ENCODE assay signal across 17 mouse cellular contexts in the genomic region with DNA sequence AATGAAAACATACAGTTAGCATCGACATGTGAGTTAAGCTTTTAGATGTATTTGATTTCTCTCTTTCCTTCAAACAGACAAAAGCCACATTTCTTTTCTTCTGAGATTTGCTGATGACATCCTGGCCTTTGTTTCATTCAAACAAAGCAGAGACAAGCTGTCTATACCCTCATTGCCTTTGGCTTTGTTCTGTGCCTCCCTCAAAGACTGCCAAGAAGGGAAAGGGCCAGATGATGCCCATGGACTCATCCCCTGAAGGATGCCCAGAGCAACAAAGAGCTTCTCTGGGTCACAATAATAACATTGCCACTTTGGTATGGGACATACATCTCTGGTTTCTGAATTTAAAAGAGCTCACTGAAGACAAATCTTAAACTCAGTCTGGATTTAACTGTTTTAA.
DNase-seq lines count a peak whose midpoint lies in the region; ATAC-seq and TF ChIP-seq lines count a peak whose summit lies in the region.
"Had no signal": no experiment of that assay in that cellular context is flagged by ENCODE, and none has a peak within 500 bp of the region (broad histone marks: within the 10 kb centered on the region; RNA-seq: fewer than 3 reads in every experiment).

No protein-coding gene starts in this region.

- no peak for ATAC-seq in midbrain, postnatal 0 days (ENCODE audit: low FRiP score)
- ATAC-seq in midbrain, embryonic 15.5 days (replicated peaks), result no peak; the same call in 1 of the 2 replicates
- ATAC-seq in megakaryocyte, adult 5-6 weeks (ENCODE audit: poor library complexity, severe bottlenecking), result no peak
- ATAC-seq: forebrain, embryonic 15.5 days had no signal

- H3K4me3 ChIP-seq in midbrain, postnatal 0 days (ENCODE audit: low read depth, low read length), result no peak overlapping the region
- H3K4me3 ChIP-seq in midbrain, embryonic 15.5 days, result no peak overlapping the region
- H3K4me3 ChIP-seq: embryonic facial prominence, embryonic 10.5 days; forebrain, embryonic 15.5 days; midbrain, embryonic 12.5 days; neural tube, embryonic 13.5 days; stomach, embryonic 15.5 days had no signal

- H3K4me1 ChIP-seq in midbrain, postnatal 0 days (ENCODE audit: insufficient read depth, low read length), result no peaks in the 10 kb centered on the region
- H3K4me1 ChIP-seq in midbrain, embryonic 15.5 days, result 0 out of 2 replicates have a peak, but pooled peaks cover 3% of the 10 kb centered on the region
- H3K4me1 ChIP-seq: embryonic facial prominence, embryonic 10.5 days; midbrain, embryonic 12.5 days; stomach, embryonic 15.5 days had no signal

- 55% methylated on average over 1 of the region's 1 CpGs for WGBS in midbrain, postnatal 0 days
- WGBS in midbrain, embryonic 15.5 days, result 37% methylated on average over 1 of the region's 1 CpGs

- no peak for TF ChIP-seq CTCF in midbrain, postnatal 0 days (IDR thresholded peaks at IDR 0.05)

- peak; percentile 27 for DNase-seq in cerebellum, adult 11-12 months
- DNase-seq in cerebellum, postnatal 4 days (ENCODE audit: low spot score in 2 of 2), result no peak
- DNase-seq in midbrain, postnatal 0 days (ENCODE audit: low spot score), result peak; percentile 32
- DNase-seq in cerebellum, adult 9-10 months, result peak; percentile 33
- DNase-seq in T-cell, adult 2 months (ENCODE audit: low spot score), result no peak
- DNase-seq: adrenal gland, postnatal 14 days; kidney, adult 2 months; kidney, postnatal 10 days; thymus, postnatal 36 days had no signal

- H3K36me3 ChIP-seq in midbrain, postnatal 0 days (ENCODE audit: insufficient read depth, low read length), result no peaks in the 10 kb centered on the region
- no peaks in the 10 kb centered on the region for H3K36me3 ChIP-seq in midbrain, embryonic 15.5 days (replicated peaks)
- H3K36me3 ChIP-seq: embryonic facial prominence, embryonic 10.5 days; forebrain, embryonic 15.5 days; midbrain, embryonic 12.5 days; neural tube, embryonic 13.5 days; stomach, embryonic 15.5 days had no signal

- H3K27me3 ChIP-seq in midbrain, postnatal 0 days (ENCODE audit: insufficient read depth, low read length), result no peaks in the 10 kb centered on the region
- no peaks in the 10 kb centered on the region for H3K27me3 ChIP-seq in midbrain, embryonic 15.5 days (replicated peaks)
- H3K27me3 ChIP-seq: forebrain, embryonic 15.5 days; midbrain, embryonic 12.5 days; neural tube, embryonic 13.5 days; stomach, embryonic 15.5 days had no signal

- no peaks in the 10 kb centered on the region for H3K9me3 ChIP-seq in midbrain, postnatal 0 days (ENCODE audit: low read length)
- no peaks in the 10 kb centered on the region for H3K9me3 ChIP-seq in midbrain, embryonic 15.5 days
- H3K9me3 ChIP-seq: embryonic facial prominence, embryonic 10.5 days; forebrain, embryonic 15.5 days; midbrain, embryonic 12.5 days; neural tube, embryonic 13.5 days; stomach, embryonic 15.5 days had no signal

- no peak overlapping the region for H3K9ac ChIP-seq in midbrain, postnatal 0 days (replicated peaks; ENCODE audit: low read length, poor library complexity, severe bottlenecking)
- H3K9ac ChIP-seq in midbrain, embryonic 15.5 days, result no peak overlapping the region
- H3K9ac ChIP-seq: forebrain, embryonic 15.5 days; midbrain, embryonic 12.5 days; neural tube, embryonic 13.5 days; stomach, embryonic 15.5 days had no signal

- no peak overlapping the region for H3K27ac ChIP-seq in midbrain, postnatal 0 days (ENCODE audit: low read depth, low read length)
- H3K27ac ChIP-seq in midbrain, embryonic 15.5 days, result no peak overlapping the region
- H3K27ac ChIP-seq: embryonic facial prominence, embryonic 10.5 days; forebrain, embryonic 15.5 days; midbrain, embryonic 12.5 days; neural tube, embryonic 13.5 days; stomach, embryonic 15.5 days had no signal

- no peak overlapping the region for H3K4me2 ChIP-seq in midbrain, postnatal 0 days (ENCODE audit: low read depth, low read length, poor library complexity, severe bottlenecking)
- no peak overlapping the region for H3K4me2 ChIP-seq in midbrain, embryonic 15.5 days
- H3K4me2 ChIP-seq: forebrain, embryonic 15.5 days; heart, embryonic 11.5 days; midbrain, embryonic 12.5 days; neural tube, embryonic 13.5 days; stomach, embryonic 15.5 days had no signal

Comparison
In these comparisons a context has a peak if more than half of its experiments do, and no peak if none do; other contexts are left out.
1. DNase-seq: peak in cerebellum, adult 11-12 months (single experiment), midbrain, postnatal 0 days (single experiment) and cerebellum, adult 9-10 months (single experiment); none in cerebellum, postnatal 4 days (0 of 2) and T-cell, adult 2 months (single experiment).